Mouse (Mus musculus) heart, postnatal 0 days (tissue): ENCODE data around the gene Aes.

Source experiments
- CTCF ChIP-seq: IDR thresholded peaks from 2 replicates; pipeline ENCODE4 v1.5.1; 2016; ENCODE audit warnings: antibody characterized with exemption, control low read depth, low read depth
- EP300 ChIP-seq: IDR thresholded peaks from 2 replicates; pipeline ENCODE4 v1.6.1; 2016; ENCODE audit warnings: antibody characterized with exemption, low read depth

DNA sequence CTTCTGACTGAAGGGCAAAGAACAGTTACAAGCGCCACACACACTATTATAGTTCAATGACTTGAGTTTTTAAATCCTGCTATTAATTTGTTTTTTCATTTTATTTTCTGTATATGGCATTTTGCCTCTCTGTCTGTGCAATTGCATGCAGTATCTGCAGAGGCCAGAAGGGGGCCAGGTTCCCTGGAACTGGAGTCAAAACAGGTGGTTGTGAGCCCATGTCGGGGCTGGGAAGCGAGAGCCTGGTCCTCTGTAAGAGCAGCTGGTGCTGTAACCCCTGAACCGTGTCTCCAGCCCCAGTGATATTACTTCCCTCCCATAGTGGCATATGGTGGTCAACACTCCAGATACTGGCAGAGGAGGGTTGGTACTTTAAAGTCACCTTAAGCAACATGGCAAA is 40.7 kb upstream of the Aes start:
- TF ChIP-seq CTCF (peak; percentile 76), EP300 (no peak)
